Mouse (Mus musculus) embryonic facial prominence, embryonic 11.5 days (tissue): ENCODE results near the gene Myh2. TPM values are rescaled to one million over a fixed set of nuclear protein-coding genes. Genes with fewer than 3 reads are reported as not detected.

Experiments
- ATAC-seq: fragments of 200-750 bp; cut with Nextera tagmentation; replicated peaks from 2 replicates; pipeline ENCODE4 v1.8.0; 2017; ENCODE audit warnings: low read depth; ENCODE audit not compliant: insufficient number of reproducible peaks, low FRiP score, low TSS enrichment
- DNase-seq: peaks from one replicate; pipeline ENCODE4 v3.0.0-alpha.2; 2015; ENCODE audit warnings: low spot score
- H3K27ac ChIP-seq: fragments of 300-500 bp; sonication (generic); replicated peaks from 2 replicates; pipeline ENCODE4 v1.5.1; 2014; ENCODE audit warnings: mild to moderate bottlenecking, low read depth, low read length, control low read depth
- H3K27me3 ChIP-seq: fragments of 300-500 bp; sonication (generic); 2 replicates; pipeline ENCODE4 v1.6.1; 2014; ENCODE audit warnings: mild to moderate bottlenecking, low read length, moderate library complexity, mixed read lengths; ENCODE audit not compliant: control insufficient read depth, insufficient read depth
- H3K36me3 ChIP-seq: fragments of 300-500 bp; sonication (generic); replicated peaks from 2 replicates; pipeline ENCODE4 v1.6.1; 2014; ENCODE audit warnings: low read depth, mild to moderate bottlenecking, low read length, moderate library complexity, mixed read lengths; ENCODE audit not compliant: control insufficient read depth, insufficient read depth
- H3K4me1 ChIP-seq: fragments of 300-500 bp; sonication (generic); 2 replicates; pipeline ENCODE4 v1.6.1; 2014; ENCODE audit warnings: low read length, mixed read lengths; ENCODE audit not compliant: control insufficient read depth, insufficient read depth
- H3K4me2 ChIP-seq: fragments of 300-500 bp; sonication (generic); 2 replicates; pipeline ENCODE4 v1.6.1; 2014; ENCODE audit warnings: low read depth, mild to moderate bottlenecking, control low read depth, low read length, moderate library complexity
- H3K4me3 ChIP-seq: fragments of 300-500 bp; sonication (generic); 2 replicates; pipeline ENCODE4 v1.5.1; 2014; ENCODE audit warnings: low read depth, low read length, control low read depth
- H3K9ac ChIP-seq: fragments of 300-500 bp; sonication (generic); replicated peaks from 2 replicates; pipeline ENCODE4 v1.6.1; 2014; ENCODE audit warnings: mild to moderate bottlenecking, control low read depth, low read length
- H3K9me3 ChIP-seq: fragments of 300-500 bp; sonication (generic); replicated peaks from 2 replicates; pipeline ENCODE4 v1.6.1; 2016; ENCODE audit warnings: mild to moderate bottlenecking, low read length, inconsistent platforms, mixed read lengths; ENCODE audit not compliant: control insufficient read depth
- WGBS: fragments of 180-500 bp; shearing (Covaris S2); extraction: QIAGEN DNeasy Blood & Tissue Kit; methylation state at CpG from one replicate; pipeline ENCODE4 v1.1.7; 2014; 5-methylcytosine and 5-hydroxymethylcytosine counted together
- polyA plus RNA-seq: library from polyadenylated mRNA; unstranded; fragments of >200 nt; fragmentation: Nextera tagmentation; extraction: Ambion mirVana; gene quantifications from 2 replicates; pipeline ENCODE4 v1.2.1, GENCODE M21; 2014

Myh2 gene
- polyA plus RNA-seq, 1 experiment from 2014 or later: not detected

- Histone ChIP-seq H3K9ac (no peak overlapping the region), H3K9me3 (no peaks in the 10 kb centered on the region), H3K4me2 (no peak overlapping the region), H3K27me3 (no peaks in the 10 kb centered on the region), H3K36me3 (no peaks in the 10 kb centered on the region), H3K27ac (no peak overlapping the region), H3K4me1 (no peaks in the 10 kb centered on the region), H3K4me3 (no peak overlapping the region)
- no peak for DNase-seq
- WGBS: 89% methylated on average over 12 of the region's 12 CpGs
- no peak for ATAC-seq
Measured at GRCm38 (mm10) chr11:67147283-67147921, 23.4 kb upstream of the Myh2 start.

- H3K4me1 ChIP-seq: no peaks in the 10 kb centered on the region
- whole genome bisulfite sequencing: 83% methylated on average over 4 of the region's 4 CpGs
- no peaks in the 10 kb centered on the region for H3K27me3 ChIP-seq
- no peak overlapping the region for H3K9ac ChIP-seq
- DNase-seq (no peak), ATAC-seq (no peak)
- no peak overlapping the region for H3K27ac ChIP-seq
- H3K4me2 ChIP-seq: no peak overlapping the region
- no peak overlapping the region for H3K4me3 ChIP-seq
- no peaks in the 10 kb centered on the region for H3K36me3 ChIP-seq
- no peaks in the 10 kb centered on the region for H3K9me3 ChIP-seq
Measured at GRCm38 (mm10) chr11:67148286-67149012, 22.4 kb upstream of the Myh2 start.

DNA sequence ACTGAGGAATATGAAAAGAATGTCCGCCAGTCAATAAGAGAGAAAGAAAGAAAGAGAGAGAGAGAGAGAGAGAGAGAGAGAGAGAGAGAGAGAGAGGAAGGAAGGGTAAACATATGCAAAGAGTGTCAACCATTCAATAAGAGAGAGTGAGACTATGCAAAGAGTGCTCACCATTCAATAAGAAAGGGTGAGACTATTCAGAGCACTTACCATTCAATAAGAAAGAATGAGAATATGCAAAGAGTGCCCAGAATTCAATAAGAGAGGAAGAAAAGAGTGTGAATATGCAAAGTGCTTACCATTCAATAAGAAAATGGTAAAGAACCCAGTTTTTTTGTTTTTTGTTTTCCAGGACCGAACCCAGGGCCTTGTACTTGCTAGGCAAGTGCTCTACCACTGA is 20.6 kb upstream of the Myh2 start:
- no peak overlapping the region for H3K4me2 ChIP-seq
- H3K27ac ChIP-seq: no peak overlapping the region
- 89% methylated on average over 2 of the region's 2 CpGs for WGBS
- ATAC-seq: no peak
- no peaks in the 10 kb centered on the region for H3K9me3 ChIP-seq
- H3K27me3 ChIP-seq: no peaks in the 10 kb centered on the region
- no peak overlapping the region for H3K4me3 ChIP-seq
- DNase-seq: no peak
- no peaks in the 10 kb centered on the region for H3K36me3 ChIP-seq
- H3K9ac ChIP-seq: no peak overlapping the region
- H3K4me1 ChIP-seq: no peaks in the 10 kb centered on the region

DNA sequence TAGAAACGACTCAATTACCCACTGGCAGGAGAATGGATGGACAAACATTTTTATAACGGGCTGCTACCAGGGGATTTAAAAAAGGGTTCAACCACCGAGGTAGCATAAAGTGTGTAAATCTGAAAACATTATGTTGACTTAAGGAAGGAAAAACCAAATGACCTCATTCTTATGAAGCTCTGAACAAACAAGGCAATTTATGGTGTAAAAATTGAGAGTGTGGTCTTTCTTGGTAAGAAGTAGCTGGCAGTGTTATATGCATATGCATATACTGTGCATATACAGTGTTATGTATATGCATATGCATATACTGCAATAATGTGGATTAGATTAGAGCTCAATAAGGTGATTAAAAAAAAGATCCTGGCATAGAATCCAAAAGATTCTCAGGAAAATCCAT is 19.7 kb upstream of the Myh2 start:
- DNase-seq (no peak), ATAC-seq (no peak)
- Histone ChIP-seq H3K4me2 (no peak overlapping the region), H3K9ac (no peak overlapping the region), H3K36me3 (no peaks in the 10 kb centered on the region), H3K27me3 (no peaks in the 10 kb centered on the region), H3K4me1 (no peaks in the 10 kb centered on the region), H3K9me3 (no peaks in the 10 kb centered on the region), H3K27ac (no peak overlapping the region), H3K4me3 (no peak overlapping the region)
- WGBS: 75% methylated on average over 3 of the region's 3 CpGs

GRCm38 (mm10) chr11:67151651-67152630 is 18.9 kb upstream of the Myh2 start:
- no peak overlapping the region for H3K27ac ChIP-seq
- ATAC-seq (no peak), DNase-seq (no peak)
- no peak overlapping the region for H3K9ac ChIP-seq
- no peak overlapping the region for H3K4me2 ChIP-seq
- no peak overlapping the region for H3K4me3 ChIP-seq
- WGBS: 89% methylated on average over 16 of the region's 16 CpGs
- H3K36me3 ChIP-seq: no peaks in the 10 kb centered on the region
- H3K27me3 ChIP-seq: no peaks in the 10 kb centered on the region
- H3K4me1 ChIP-seq: no peaks in the 10 kb centered on the region
- no peaks in the 10 kb centered on the region for H3K9me3 ChIP-seq

GRCm38 (mm10) chr11:67153123-67153522 is 17.7 kb upstream of the Myh2 start:
- Histone ChIP-seq H3K4me3 (no peak overlapping the region), H3K27me3 (no peaks in the 10 kb centered on the region), H3K36me3 (no peaks in the 10 kb centered on the region), H3K9ac (no peak overlapping the region), H3K4me1 (no peaks in the 10 kb centered on the region), H3K4me2 (no peak overlapping the region), H3K27ac (no peak overlapping the region), H3K9me3 (no peaks in the 10 kb centered on the region)
- WGBS: 20% methylated on average over 1 of the region's 1 CpGs
- ATAC-seq (no peak), DNase-seq (no peak)

DNA sequence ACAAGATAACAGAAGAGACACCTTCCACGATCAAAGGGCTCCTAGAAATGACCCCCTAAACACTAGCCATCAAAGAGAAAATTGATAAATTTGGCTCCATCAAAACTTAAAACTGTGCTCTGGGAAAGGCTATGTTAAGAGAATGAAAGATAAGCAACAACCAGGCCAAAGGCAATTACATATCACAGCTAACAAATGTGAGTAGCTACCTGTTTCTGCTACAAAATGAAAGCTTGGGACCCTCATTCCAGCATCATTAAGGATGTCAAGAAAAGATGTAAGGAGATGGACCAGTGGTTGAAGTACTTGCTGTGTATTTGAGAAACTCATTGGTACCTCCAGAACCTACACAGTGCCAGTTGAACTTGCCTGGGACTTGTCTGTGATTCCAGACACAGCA is 17.0 kb upstream of the Myh2 start:
- no peak for ATAC-seq
- Histone ChIP-seq H3K36me3 (no peaks in the 10 kb centered on the region), H3K27me3 (no peaks in the 10 kb centered on the region), H3K27ac (no peak overlapping the region), H3K4me3 (no peak overlapping the region), H3K9ac (no peak overlapping the region), H3K9me3 (no peaks in the 10 kb centered on the region), H3K4me1 (no peaks in the 10 kb centered on the region), H3K4me2 (no peak overlapping the region)
- 76% methylated on average over 1 of the region's 1 CpGs for WGBS
- no peak for DNase-seq
